Mouse (Mus musculus): ENCODE data around the gene Rnf10.

- TF ChIP-seq CTCF (IDR thresholded peaks at IDR 0.05; ENCODE audit: borderline replicate concordance, extremely low read depth, insufficient read depth, insufficient read length) (no peak), POLR2A (IDR thresholded peaks at IDR 0.05; ENCODE audit: borderline replicate concordance, extremely low read depth, insufficient read depth, insufficient read length, poor library complexity, severe bottlenecking) (no peak)
Observed at GRCm38 (mm10) chr5:115296347-115296746, 23.6 kb upstream of the Rnf10 start.

All from brain, embryonic 14.5 days (tissue).